Mouse (Mus musculus): ENCODE measurements around the gene Gm12216.

Gm12216 gene

DNA sequence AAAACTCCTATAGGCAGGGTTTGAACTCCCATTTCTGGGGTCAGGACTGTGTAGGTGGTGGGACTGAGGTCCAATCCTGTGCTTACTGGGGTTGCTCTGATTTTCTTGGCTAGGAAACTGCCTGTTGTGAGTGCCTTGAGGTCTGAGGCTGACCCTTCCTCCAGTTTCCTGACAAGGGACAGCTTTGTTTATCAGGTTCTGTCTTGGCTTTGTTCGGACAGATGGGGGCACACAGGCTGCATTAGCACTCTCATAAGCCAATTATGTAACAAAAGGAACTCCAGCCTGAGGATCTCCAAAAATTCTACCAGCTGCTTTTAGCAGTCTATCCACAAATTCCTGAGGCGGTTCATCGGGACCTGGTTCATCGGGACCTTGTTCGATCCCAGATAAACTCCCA is 116.7 kb downstream of the Gm12216 start:
- no peak for DNase-seq (ENCODE audit: low spot score)

DNA sequence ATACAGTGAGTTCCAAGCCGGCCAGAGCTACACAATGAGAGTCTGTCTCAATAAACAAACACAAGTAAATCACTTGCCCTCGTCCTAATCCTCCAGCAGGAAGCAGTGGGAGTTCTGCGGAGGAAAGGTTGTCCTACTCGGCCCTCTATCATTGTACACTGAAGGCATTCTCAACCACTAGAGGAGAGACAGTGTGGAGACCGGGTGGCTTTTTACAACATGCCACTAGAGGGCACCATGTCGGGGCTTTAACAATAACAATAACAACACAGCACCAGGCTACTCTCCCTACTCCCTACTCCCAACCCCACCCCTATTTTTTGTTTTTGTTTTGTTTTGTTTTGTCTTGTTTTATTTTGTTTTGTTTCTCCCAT is 121.5 kb downstream of the Gm12216 start:
- DNase-seq (ENCODE audit: low spot score), result peak; percentile 33

DNA sequence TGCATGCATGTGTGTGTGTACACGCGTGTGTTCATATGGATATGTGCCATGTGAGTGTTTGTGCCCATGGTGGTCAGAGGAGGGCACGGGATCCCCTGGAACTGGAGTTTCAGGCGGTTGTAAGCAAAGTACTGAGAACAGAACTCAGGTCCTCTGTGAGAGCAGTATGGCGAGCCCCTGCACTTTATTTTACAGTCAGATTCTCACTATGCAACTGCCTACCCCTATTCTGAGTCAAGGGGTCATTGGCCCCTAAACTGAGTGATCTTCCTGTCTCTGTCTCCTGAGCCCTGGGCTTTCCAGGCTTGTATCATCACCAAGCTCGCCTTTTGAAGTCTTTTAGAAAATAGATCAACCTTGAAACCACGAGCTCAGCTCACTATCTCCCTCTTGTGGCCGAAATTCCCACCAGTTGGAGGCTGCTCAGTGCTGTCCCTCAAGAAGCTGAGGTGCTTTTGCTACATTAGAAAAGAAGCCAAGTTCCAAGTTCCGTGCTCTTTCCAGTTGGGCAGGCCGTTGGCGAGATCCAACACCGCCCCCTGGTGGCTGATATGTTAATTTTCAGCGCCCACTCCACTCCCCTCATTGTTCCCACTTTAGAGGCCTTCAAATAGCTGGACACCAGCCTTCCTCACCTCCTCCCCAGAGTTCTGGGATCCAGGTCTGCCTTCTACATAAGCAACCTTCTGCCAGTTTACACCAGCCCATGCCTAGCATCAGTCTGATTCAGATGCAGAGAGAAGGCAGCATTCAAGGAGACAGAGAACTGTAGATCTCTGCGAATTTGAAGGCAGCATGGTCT is 122.1 kb downstream of the Gm12216 start:
- DNase-seq (ENCODE audit: low spot score), result peak; percentile 66

DNA sequence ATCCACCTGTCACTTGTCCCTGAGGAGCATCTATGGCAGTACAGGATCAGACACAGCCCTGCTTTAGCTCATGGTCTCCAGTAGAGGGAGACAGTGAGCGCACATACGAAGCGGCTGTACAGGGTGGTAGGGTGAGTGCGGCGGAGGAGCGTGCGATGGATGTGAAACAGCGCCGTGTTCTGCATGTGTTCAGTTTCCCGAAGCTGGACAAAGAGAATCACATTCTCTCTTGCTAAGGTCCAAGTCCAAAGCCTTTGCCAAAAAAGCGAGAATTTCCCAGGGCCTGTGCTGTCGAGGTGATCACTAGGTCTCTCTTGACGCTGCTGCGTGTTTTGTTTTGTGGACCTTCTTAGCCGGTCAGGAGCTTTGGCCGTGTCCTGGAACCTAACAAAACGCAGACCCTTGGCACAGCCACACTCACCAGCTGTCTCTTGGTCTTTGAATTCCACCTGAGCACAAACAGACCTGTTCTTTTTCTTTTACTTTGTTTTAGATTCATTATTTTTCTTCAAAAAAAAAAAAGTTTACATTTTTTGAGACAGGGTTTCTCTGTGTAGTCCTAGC is 123.3 kb downstream of the Gm12216 start:
- DNase-seq (ENCODE audit: low spot score), result peak; percentile 55

DNA sequence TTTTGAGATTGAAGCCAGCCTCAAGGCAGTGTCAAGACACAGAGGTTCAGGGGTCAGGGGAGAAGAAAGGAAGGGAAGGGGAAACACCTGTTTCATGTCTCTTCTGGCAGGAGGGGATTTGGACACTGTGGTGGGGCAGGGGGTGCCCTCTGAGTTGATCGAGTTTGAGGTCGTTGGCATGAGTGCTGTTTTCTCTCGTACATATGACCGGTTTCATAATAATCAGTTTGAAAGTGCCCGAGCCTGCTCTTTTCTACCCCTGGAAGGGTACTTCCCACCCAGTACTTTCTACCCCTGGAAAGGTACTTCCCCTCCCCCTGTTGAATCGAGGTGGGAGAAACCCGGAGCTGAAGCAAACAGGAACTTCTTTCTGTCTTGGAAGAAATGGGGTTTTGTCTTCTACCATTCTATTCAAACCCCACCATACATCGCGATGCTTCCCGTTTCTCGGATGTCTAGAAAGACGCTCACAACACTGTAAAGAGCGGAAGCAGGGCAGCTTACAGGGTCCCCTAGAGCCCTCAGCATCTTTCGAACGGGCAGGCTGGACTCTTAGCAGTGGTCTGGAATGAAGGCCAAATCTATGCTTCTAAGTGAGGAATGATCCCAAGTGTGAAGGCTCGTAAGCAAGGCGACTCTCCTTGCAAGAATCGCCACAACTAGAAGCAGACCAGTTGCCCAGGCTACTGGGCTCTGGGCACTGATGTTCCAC is 123.9 kb downstream of the Gm12216 start:
- no peak for DNase-seq (ENCODE audit: low spot score)

DNA sequence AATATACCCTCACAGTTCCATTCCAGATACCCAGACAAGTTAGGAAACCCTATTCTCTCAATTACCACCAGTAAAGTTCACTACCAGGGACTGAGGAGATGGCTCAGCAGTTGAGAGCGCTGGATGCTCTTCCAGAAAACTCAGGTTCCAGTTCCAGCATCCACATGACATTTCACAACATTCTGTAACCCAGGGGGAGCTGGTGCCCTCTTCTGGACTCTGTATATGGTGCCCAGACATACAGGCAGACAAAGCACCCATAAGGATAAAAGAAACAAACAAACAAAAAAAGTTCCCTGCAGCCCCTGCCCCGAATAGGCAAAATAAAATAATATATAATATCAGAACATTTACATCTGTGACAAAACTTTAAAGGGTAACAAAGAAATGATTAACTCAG is 124.6 kb downstream of the Gm12216 start:
- no peak for DNase-seq (ENCODE audit: low spot score)

DNA sequence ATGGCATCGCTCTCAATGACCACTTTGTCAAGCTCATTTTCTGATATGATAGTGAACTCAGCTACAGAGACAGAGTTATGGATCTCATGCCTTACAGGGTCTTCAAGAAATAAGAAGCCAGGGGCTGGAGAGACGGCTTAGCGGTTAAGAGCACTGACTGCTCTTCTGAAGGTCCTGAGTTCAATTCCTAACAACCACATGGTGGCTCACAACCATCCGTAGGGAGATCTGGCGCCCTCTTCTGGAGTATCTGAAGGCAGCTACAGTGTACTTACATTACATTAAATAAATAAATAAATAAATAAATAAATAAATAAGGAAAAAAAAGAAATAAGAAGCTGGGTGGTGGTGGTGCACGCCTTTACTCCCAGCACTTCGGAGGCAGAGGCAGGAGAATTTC is 125.2 kb downstream of the Gm12216 start:
- no peak for DNase-seq (ENCODE audit: low spot score)
